8 mouse cellular contexts compared by ENCODE assay signal in genomic region chr9:45412287-45412686, GRCm38 (mm10). TPM values are rescaled to one million over a fixed set of nuclear protein-coding genes. Genes with fewer than 3 reads are reported as not detected.
DNase-seq lines count a peak whose midpoint lies in the region; ATAC-seq and TF ChIP-seq lines count a peak whose summit lies in the region.

No protein-coding gene starts in this region.

- H3K4me1 ChIP-seq in hindbrain, embryonic 14.5 days (replicated peaks; ENCODE audit: control insufficient read depth, insufficient read depth, low read length) = no peaks in the 10 kb centered on the region; the same call in 1 of the 2 replicates

- no peaks in the 10 kb centered on the region for H3K36me3 ChIP-seq in hindbrain, embryonic 14.5 days (replicated peaks; ENCODE audit: control insufficient read depth, insufficient read depth)

- peak; percentile 72 for TF ChIP-seq CTCF in Patski (IDR thresholded peaks at IDR 0.05)

- 6% methylated on average over 10 of the region's 10 CpGs for WGBS in hindbrain, embryonic 14.5 days

- in situ Hi-C loops in Patski (cut with MboI; ENCODE audit: low pct_unique_long_range_greater_than_20kb) = loop anchor here (10.0 kb wide), 1 partner anchor 173 kb away; no protein-coding TSS in a partner anchor

- H3K4me3 ChIP-seq in hindbrain, embryonic 14.5 days (replicated peaks; ENCODE audit: low read length) = no peak overlapping the region

- H3K9me3 ChIP-seq in hindbrain, embryonic 14.5 days (ENCODE audit: control insufficient read depth, low read length) = no peaks in the 10 kb centered on the region

- POLR2A ChIA-PET in Patski (lab: Charles Lee) = no interaction called here

- H3K27me3 ChIP-seq in Patski = no peaks in the 10 kb centered on the region
- H3K27me3 ChIP-seq in hindbrain, embryonic 14.5 days (ENCODE audit: control insufficient read depth, insufficient read depth, low read length) = no peaks in the 10 kb centered on the region

- no peak overlapping the region for H3K9ac ChIP-seq in hindbrain, embryonic 14.5 days

- CTCF ChIA-PET in Patski (lab: Charles Lee) = interaction anchor here (0.8 to 1.8 kb wide), 7 partner anchors 9 to 342 kb away, joined by 3 to 6 read pairs (median 4); no protein-coding TSS in a partner anchor

- H3K4me2 ChIP-seq in hindbrain, embryonic 14.5 days (replicated peaks) = peak overlapping the region; percentile 43

- no peak for DNase-seq in Patski (ENCODE audit: low read depth, low spot score)
- DNase-seq in cerebellum, postnatal 14 days = peak; percentile 97 to 99
- peak; percentile 88 to 92 for DNase-seq in frontal cortex, postnatal 36 days (ENCODE audit: low spot score in 2 of 2)
- peak; percentile 91 for DNase-seq in hindbrain, embryonic 14.5 days (ENCODE audit: low spot score)
- DNase-seq in layer of hippocampus, postnatal 14 days (ENCODE audit: low spot score in 2 of 2) = peak; percentile 91 to 92
- peak; percentile 92 for DNase-seq in lung, postnatal 14 days
- peak; percentile 96 for DNase-seq in retina, embryonic 14.5 days (ENCODE audit: low spot score)
- peak; percentile 86 to 91 for DNase-seq in thymus, postnatal 36 days

- no peak for ATAC-seq in Patski
- no peak; the same call in 1 of the 2 replicates for ATAC-seq in hindbrain, embryonic 14.5 days (ENCODE audit: low FRiP score)

- H3K27ac ChIP-seq in hindbrain, embryonic 14.5 days = no peak overlapping the region

RNA-seq across cellular contexts. Expression of gene Fxyd2, which starts 12.8 kb away (rescaled TPM):
- polyA plus RNA-seq in Patski (2021) = 121 TPM
- 8.8 and 12.7 TPM in 2 replicates for polyA plus RNA-seq in hindbrain, embryonic 14.5 days (2014; fragmentation: Nextera tagmentation; extraction: Ambion mirVana)
- total RNA-seq in layer of hippocampus, postnatal 14 days (2021) = 1 to 10 TPM; 7.8 to 8.3 TPM

RNA-seq across cellular contexts. Expression of gene Dscaml1, which starts 14.1 kb away (rescaled TPM):
- polyA plus RNA-seq in Patski (2021) = 0.01 TPM
- polyA plus RNA-seq in hindbrain, embryonic 14.5 days (2014; fragmentation: Nextera tagmentation; extraction: Ambion mirVana) = 13.2 and 15.1 TPM in 2 replicates
- total RNA-seq in layer of hippocampus, postnatal 14 days (2021) = 10 to 100 TPM; 73.7 to 75.4 TPM

RNA-seq across cellular contexts. Expression of gene Fxyd6, which starts 42.3 kb away (rescaled TPM):
- polyA plus RNA-seq in Patski (2021) = 0.03 TPM
- 377 and 410 TPM in 2 replicates for polyA plus RNA-seq in hindbrain, embryonic 14.5 days (2014; fragmentation: Nextera tagmentation; extraction: Ambion mirVana)
- 100 to 1,000 TPM; 172 to 192 TPM for total RNA-seq in layer of hippocampus, postnatal 14 days (2021)

Comparison
In these comparisons a context has a peak if more than half of its experiments do, and no peak if none do; other contexts are left out.
1. RNA of gene Dscaml1, which starts 14.1 kb away (polyA plus RNA-seq): 13.2 to 15.1 TPM in hindbrain, embryonic 14.5 days; 0.01 TPM in Patski (single experiment); every median in the first group is over 10 times any median in the second.
2. RNA of gene Fxyd6, which starts 42.3 kb away (polyA plus RNA-seq): 377 to 410 TPM in hindbrain, embryonic 14.5 days; 0.03 TPM in Patski (single experiment); every median in the first group is over 100 times any median in the second.